In genomic region chr1:131138191-131139016, GRCm38 (mm10) we compare ENCODE assay signal across 8 mouse cellular contexts. TPM values are rescaled to one million over a fixed set of nuclear protein-coding genes. Genes with fewer than 3 reads are reported as not detected.
DNase-seq lines count a peak whose midpoint lies in the region; ATAC-seq and TF ChIP-seq lines count a peak whose summit lies in the region.

TSS of gene Dyrk3 (minus strand) at chr1:131138340.

- H3K4me2 ChIP-seq in embryonic facial prominence, embryonic 12.5 days (replicated peaks): peak within 1 kb of the TSS; percentile 85
- peak within 1 kb of the TSS; percentile 92 for H3K4me2 ChIP-seq in limb, embryonic 15.5 days

- peak; percentile 97 for DNase-seq in 3134 (ENCODE audit: extremely low read depth, insufficient read length, low spot score)
- DNase-seq in adrenal gland, postnatal 25 days: peak; percentile 95
- DNase-seq in heart, adult 2 months: peak; percentile 94 to 96
- DNase-seq in kidney, adult 8-10 months: peak; percentile 87 to 88
- peak; percentile 79 to 86 for DNase-seq in monocyte, adult 2 months (ENCODE audit: low read depth in 1 of 2, low spot score in 2 of 2)
- peak; percentile 94 to 95 for DNase-seq in spleen, postnatal 36 days (ENCODE audit: low spot score in 2 of 2)

- WGBS in embryonic facial prominence, embryonic 12.5 days: 5% methylated on average over 49 of the region's 49 CpGs
- WGBS in heart, adult 2 months: 4% methylated on average over 49 of the region's 49 CpGs
- WGBS in limb, embryonic 15.5 days: 3% methylated on average over 49 of the region's 49 CpGs

- H3K4me1 ChIP-seq in embryonic facial prominence, embryonic 12.5 days: peaks cover 10% of the 10 kb centered on the region
- H3K4me1 ChIP-seq in heart, adult 2 months (ENCODE audit: control insufficient read depth, insufficient read depth, low read length): no peaks in the 10 kb centered on the region
- H3K4me1 ChIP-seq in limb, embryonic 15.5 days: 0 out of 2 replicates have a peak, but pooled peaks cover 7% of the 10 kb centered on the region

- intact Hi-C loops in heart, adult 2 months (cut with DNase I): loop anchor here (1.0 to 2.0 kb wide), 3 partner anchors 14 to 154 kb away; partner anchors contain the start of gene Eif2d

- H3K36me3 ChIP-seq in embryonic facial prominence, embryonic 12.5 days: no peaks in the 10 kb centered on the region
- H3K36me3 ChIP-seq in heart, adult 2 months (ENCODE audit: control insufficient read depth, insufficient read depth, low read length): no peaks in the 10 kb centered on the region
- no peaks in the 10 kb centered on the region for H3K36me3 ChIP-seq in limb, embryonic 15.5 days

- no peaks in the 10 kb centered on the region for H3K79me2 ChIP-seq in heart, adult 2 months (replicated peaks; ENCODE audit: control insufficient read depth, insufficient read depth, low read length)

- peak within 1 kb of the TSS; percentile 63 for H3K9ac ChIP-seq in embryonic facial prominence, embryonic 12.5 days
- H3K9ac ChIP-seq in heart, adult 2 months (ENCODE audit: low read depth, low read length): peak within 1 kb of the TSS; percentile 58
- H3K9ac ChIP-seq in limb, embryonic 15.5 days: peak within 1 kb of the TSS; percentile 51

- TF ChIP-seq CTCF in heart, adult 2 months (IDR thresholded peaks at IDR 0.05): peak; percentile 65

- peak; percentile 84 for TF ChIP-seq POLR2A in heart, adult 2 months (IDR thresholded peaks at IDR 0.05; ENCODE audit: insufficient read depth, low read depth, low read length)

- peak within 1 kb of the TSS; percentile 74 for H3K4me3 ChIP-seq in embryonic facial prominence, embryonic 12.5 days
- H3K4me3 ChIP-seq in heart, adult 2 months: peak within 1 kb of the TSS; percentile 89
- H3K4me3 ChIP-seq in limb, embryonic 15.5 days: peak within 1 kb of the TSS; percentile 92

- H3K27ac ChIP-seq in embryonic facial prominence, embryonic 12.5 days: peak within 1 kb of the TSS; percentile 91
- H3K27ac ChIP-seq in heart, adult 2 months: peak within 1 kb of the TSS; percentile 84
- peak within 1 kb of the TSS; percentile 93 for H3K27ac ChIP-seq in limb, embryonic 15.5 days

- ATAC-seq in embryonic facial prominence, embryonic 12.5 days (ENCODE audit: insufficient number of reproducible peaks, insufficient read depth, low FRiP score, low TSS enrichment): peak; percentile 97
- ATAC-seq in limb, embryonic 15.5 days (ENCODE audit: insufficient number of reproducible peaks, low FRiP score, low TSS enrichment, low read depth): peak; percentile 92

- no peaks in the 10 kb centered on the region for H3K9me3 ChIP-seq in embryonic facial prominence, embryonic 12.5 days
- no peaks in the 10 kb centered on the region for H3K9me3 ChIP-seq in limb, embryonic 15.5 days

- TF ChIP-seq EP300 in heart, adult 2 months (IDR thresholded peaks at IDR 0.05; ENCODE audit: insufficient read depth, low read depth, low read length): no peak

- H3K27me3 ChIP-seq in embryonic facial prominence, embryonic 12.5 days: no peaks in the 10 kb centered on the region
- peaks cover 2% of the 10 kb centered on the region; the same call in 1 of the 2 replicates for H3K27me3 ChIP-seq in heart, adult 2 months (ENCODE audit: control insufficient read depth, insufficient read depth, low read length)
- peaks cover 3% of the 10 kb centered on the region; the same call in 1 of the 2 replicates for H3K27me3 ChIP-seq in limb, embryonic 15.5 days

RNA-seq across cellular contexts. Expression of gene Dyrk3, which starts in this region (rescaled TPM):
- total RNA-seq in adrenal gland, postnatal 25 days (2021): 4.9 and 5.4 TPM in 2 replicates
- polyA plus RNA-seq in embryonic facial prominence, embryonic 12.5 days (2016; fragmentation: Nextera tagmentation; extraction: Ambion mirVana): 6.5 and 8.7 TPM in 2 replicates
- under 1 TPM; 0.48 to 0.70 TPM for total RNA-seq in heart, adult 2 months (2021)
- polyA plus RNA-seq in heart, adult 2 months (2012; rRNA removed): 0.16 and 0.32 TPM in 2 replicates
- 2.2 and 3.1 TPM in 2 replicates for polyA plus RNA-seq in limb, embryonic 15.5 days (2015; fragmentation: Nextera tagmentation; extraction: Ambion mirVana)

Comparison
In these comparisons a context has a peak if more than half of its experiments do, and no peak if none do; other contexts are left out.
1. Peak in every context shown above with its lines: DNase-seq, ATAC-seq, H3K4me3 ChIP-seq and H3K27ac ChIP-seq.
2. Peak in DNase-seq, H3K4me3 ChIP-seq, H3K27ac ChIP-seq and H3K9ac ChIP-seq in heart, adult 2 months; RNA of the gene not detected or under 1 TPM.